Mouse (Mus musculus): ENCODE data around the gene Carns1. TPM values are rescaled to one million over a fixed set of nuclear protein-coding genes. Genes with fewer than 3 reads are reported as not detected.
A peak's percentile ranks its signal among the peaks of the same experiment; 100 is the strongest.

Carns1 gene
- polyA plus RNA-seq, 1 experiment from 2014 or later = 2.6 TPM

DNA sequence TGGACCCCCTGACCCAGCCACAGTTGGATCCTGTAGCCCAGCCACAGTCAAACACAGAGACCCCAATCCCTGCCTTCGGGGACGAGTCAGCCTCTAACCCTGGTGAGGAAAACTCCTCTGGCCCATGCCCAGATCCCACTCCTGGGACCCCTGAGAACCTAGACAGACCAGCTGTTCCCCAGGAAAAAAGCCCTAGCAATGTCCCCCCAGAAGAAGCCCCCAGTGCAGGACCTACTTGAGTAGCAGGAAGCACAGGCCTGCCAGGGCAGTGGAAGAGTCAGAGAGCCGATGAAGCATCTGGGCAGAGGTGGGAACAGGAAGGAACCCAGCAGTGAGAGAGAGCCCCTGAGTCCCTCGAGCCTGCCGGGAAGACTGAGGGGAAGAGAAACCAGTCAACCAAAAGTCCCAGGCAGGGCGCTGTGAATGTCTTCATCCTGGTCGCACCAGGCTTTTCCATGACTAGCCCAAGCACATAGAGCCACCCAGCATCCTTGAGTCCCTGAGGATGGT is 31.5 kb downstream of the Carns1 start, which contains the start of gene Cabp4:
Gene Cabp4, minus strand, starts transcription at position 275 of the 510 bp plus-strand sequence.
- H3K27me3 ChIP-seq (replicated peaks; ENCODE audit: insufficient read depth, low read length) = no peaks in the 10 kb centered on the region
- no peak within 1 kb of the TSS for H3K9ac ChIP-seq (replicated peaks; ENCODE audit: low read depth)
- TF ChIP-seq CTCF (IDR thresholded peaks at IDR 0.05) (no peak), EP300 (IDR thresholded peaks at IDR 0.05) (no peak)
- peaks cover 7% of the 10 kb centered on the region; the same call in 1 of the 2 replicates for H3K4me1 ChIP-seq (ENCODE audit: insufficient read depth, low read depth, low read length)
- ATAC-seq (no peak), DNase-seq (ENCODE audit: low spot score) (no peak)
- H3K4me3 ChIP-seq (ENCODE audit: low read depth, low read length) = no peak within 1 kb of the TSS
- no peaks in the 10 kb centered on the region for H3K9me3 ChIP-seq (ENCODE audit: low read length)
- H3K4me2 ChIP-seq (replicated peaks; ENCODE audit: low read depth, low read length) = no peak within 1 kb of the TSS
- H3K27ac ChIP-seq (ENCODE audit: low read length) = no peak within 1 kb of the TSS; the same call in 1 of the 2 replicates
- no peaks in the 10 kb centered on the region for H3K36me3 ChIP-seq (ENCODE audit: insufficient read depth, low read length)
- WGBS = 74% methylated on average over 7 of the region's 7 CpGs

DNA sequence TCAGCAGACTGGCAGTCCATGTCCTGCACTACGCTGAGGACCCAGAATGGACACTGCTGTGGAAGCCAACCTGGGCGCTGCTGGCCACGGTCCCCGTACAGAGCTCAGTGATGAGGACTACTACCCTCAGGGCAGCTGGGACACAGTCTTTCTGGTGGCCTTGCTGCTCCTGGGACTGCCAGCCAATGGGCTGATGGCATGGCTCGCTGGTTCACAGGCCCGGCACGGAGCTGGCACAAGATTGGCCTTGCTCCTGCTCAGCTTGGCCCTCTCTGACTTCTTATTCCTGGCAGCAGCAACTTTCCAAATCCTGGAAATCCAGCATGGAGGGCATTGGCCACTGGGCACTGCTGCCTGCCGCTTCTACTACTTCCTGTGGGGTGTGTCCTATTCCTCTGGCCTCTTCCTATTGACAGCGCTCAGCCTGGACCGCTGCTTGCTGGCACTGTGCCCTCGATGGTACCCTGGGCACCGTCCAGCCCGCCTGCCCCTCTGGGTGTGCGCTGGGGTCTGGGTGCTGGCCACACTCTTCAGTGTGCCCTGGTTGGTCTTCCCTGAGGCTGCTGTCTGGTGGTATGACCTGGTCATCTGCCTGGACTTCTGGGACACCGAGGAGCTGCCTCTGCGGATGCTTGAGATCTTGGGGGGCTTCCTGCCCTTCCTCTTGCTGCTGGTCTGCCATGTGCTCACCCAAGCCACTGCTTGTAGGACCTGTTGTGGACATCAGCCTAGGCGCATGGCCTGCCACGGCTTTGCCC is 32.7 kb downstream of the Carns1 start:
- 83% methylated on average over 18 of the region's 18 CpGs for WGBS
- Histone ChIP-seq H3K27me3 (replicated peaks; ENCODE audit: insufficient read depth, low read length) (no peaks in the 10 kb centered on the region), H3K36me3 (ENCODE audit: insufficient read depth, low read length) (no peaks in the 10 kb centered on the region), H3K9me3 (ENCODE audit: low read length) (no peaks in the 10 kb centered on the region), H3K4me3 (ENCODE audit: low read depth, low read length) (no peak overlapping the region), H3K27ac (ENCODE audit: low read length) (no peak overlapping the region), H3K9ac (replicated peaks; ENCODE audit: low read depth) (no peak overlapping the region), H3K4me1 (ENCODE audit: insufficient read depth, low read depth, low read length) (peaks cover 1% of the 10 kb centered on the region; the same call in 1 of the 2 replicates), H3K4me2 (replicated peaks; ENCODE audit: low read depth, low read length) (no peak overlapping the region)
- ATAC-seq = peak; percentile 40; the same call in 1 of the 2 replicates
- DNase-seq (ENCODE audit: low spot score) = no peak
- TF ChIP-seq CTCF (IDR thresholded peaks at IDR 0.05) (no peak), EP300 (IDR thresholded peaks at IDR 0.05) (no peak)

DNA sequence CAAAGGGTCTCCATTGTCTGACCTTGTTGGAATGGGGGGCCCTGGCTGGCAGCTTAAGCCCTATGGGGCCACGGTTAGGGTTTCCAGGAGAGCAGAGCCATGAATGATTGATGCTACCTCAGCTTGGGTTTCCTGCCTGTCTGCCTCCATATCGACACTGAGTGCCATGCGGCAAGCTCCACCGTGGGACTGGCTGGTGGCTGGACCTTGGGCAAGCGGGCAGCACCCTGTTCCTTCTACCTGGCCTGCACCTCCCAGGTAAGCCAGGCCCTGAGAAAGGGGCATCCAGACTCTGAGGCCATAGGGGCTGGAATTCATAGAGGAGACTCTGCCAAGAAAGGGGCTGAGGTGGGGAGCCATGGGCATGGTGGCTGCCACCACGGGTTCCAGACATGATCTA is 35.1 kb downstream of the Carns1 start:
- Histone ChIP-seq H3K4me3 (ENCODE audit: low read depth, low read length) (no peak overlapping the region), H3K27ac (ENCODE audit: low read length) (no peak overlapping the region), H3K4me1 (ENCODE audit: insufficient read depth, low read depth, low read length) (no peaks in the 10 kb centered on the region), H3K4me2 (replicated peaks; ENCODE audit: low read depth, low read length) (no peak overlapping the region), H3K9ac (replicated peaks; ENCODE audit: low read depth) (no peak overlapping the region), H3K9me3 (ENCODE audit: low read length) (no peaks in the 10 kb centered on the region), H3K27me3 (replicated peaks; ENCODE audit: insufficient read depth, low read length) (no peaks in the 10 kb centered on the region), H3K36me3 (ENCODE audit: insufficient read depth, low read length) (no peaks in the 10 kb centered on the region)
- ATAC-seq (no peak), DNase-seq (ENCODE audit: low spot score) (no peak)
- TF ChIP-seq CTCF (IDR thresholded peaks at IDR 0.05) (no peak), EP300 (IDR thresholded peaks at IDR 0.05) (no peak)
- 72% methylated on average over 6 of the region's 6 CpGs for WGBS

DNA sequence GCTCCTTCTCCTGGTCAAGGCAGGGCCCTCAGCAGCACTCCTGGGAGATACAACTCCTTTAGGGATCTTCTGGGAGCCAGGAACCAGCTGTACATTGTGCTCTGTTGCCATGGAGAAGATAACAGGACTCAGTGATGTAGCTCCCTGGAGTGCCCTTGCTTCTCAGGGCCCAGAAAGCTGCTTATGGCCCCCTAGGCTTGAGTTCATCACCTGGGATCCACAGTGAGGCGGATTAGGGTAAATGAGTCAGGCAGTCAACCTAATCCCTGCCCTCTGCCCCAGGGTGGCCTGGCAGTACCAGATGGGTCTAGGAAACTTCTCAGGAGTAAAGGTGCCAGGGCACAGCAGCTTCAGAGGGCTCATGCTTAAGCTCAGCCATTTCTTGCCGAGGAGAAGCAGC is 35.8 kb downstream of the Carns1 start, which contains the start of gene Gpr152:
Gene Gpr152, plus strand, starts transcription at position 342 of the 400 bp plus-strand sequence.
- H3K27ac ChIP-seq (ENCODE audit: low read length) = no peak within 1 kb of the TSS
- H3K4me1 ChIP-seq (ENCODE audit: insufficient read depth, low read depth, low read length) = no peaks in the 10 kb centered on the region
- H3K9me3 ChIP-seq (ENCODE audit: low read length) = no peaks in the 10 kb centered on the region
- no peaks in the 10 kb centered on the region for H3K27me3 ChIP-seq (replicated peaks; ENCODE audit: insufficient read depth, low read length)
- no peak within 1 kb of the TSS for H3K4me3 ChIP-seq (ENCODE audit: low read depth, low read length)
- no peaks in the 10 kb centered on the region for H3K36me3 ChIP-seq (ENCODE audit: insufficient read depth, low read length)
- no peak for ATAC-seq
- no peak within 1 kb of the TSS for H3K9ac ChIP-seq (replicated peaks; ENCODE audit: low read depth)
- WGBS = 87% methylated on average over 2 of the region's 2 CpGs
- no peak for DNase-seq (ENCODE audit: low spot score)
- H3K4me2 ChIP-seq (replicated peaks; ENCODE audit: low read depth, low read length) = no peak within 1 kb of the TSS
- TF ChIP-seq CTCF (IDR thresholded peaks at IDR 0.05) (no peak), EP300 (IDR thresholded peaks at IDR 0.05) (no peak)

DNA sequence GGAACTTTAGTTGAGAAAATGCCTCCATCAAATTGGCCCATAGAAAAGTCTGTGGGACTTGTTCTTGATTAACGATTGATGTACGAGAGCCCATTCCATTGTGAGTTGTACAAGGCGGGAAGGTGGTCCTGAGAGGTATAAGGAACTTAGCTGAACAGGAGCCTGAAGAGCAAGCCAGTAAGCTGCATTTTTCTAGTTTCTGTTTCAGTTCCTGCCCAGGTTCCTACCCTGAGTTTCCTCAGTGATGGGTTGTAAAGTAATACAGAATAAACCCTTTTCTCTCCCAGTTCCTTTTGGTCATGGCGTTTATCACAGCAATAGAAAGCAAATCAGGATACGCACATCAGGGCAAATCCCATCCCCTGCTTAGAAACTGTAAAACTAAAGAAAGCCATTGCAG is 37.4 kb downstream of the Carns1 start:
- H3K27ac ChIP-seq (ENCODE audit: low read length) = no peak overlapping the region
- no peaks in the 10 kb centered on the region for H3K9me3 ChIP-seq (ENCODE audit: low read length)
- no peak for DNase-seq (ENCODE audit: low spot score)
- no peak overlapping the region for H3K9ac ChIP-seq (replicated peaks; ENCODE audit: low read depth)
- ATAC-seq = no peak
- H3K36me3 ChIP-seq (ENCODE audit: insufficient read depth, low read length) = no peaks in the 10 kb centered on the region
- H3K27me3 ChIP-seq (replicated peaks; ENCODE audit: insufficient read depth, low read length) = no peaks in the 10 kb centered on the region
- H3K4me3 ChIP-seq (ENCODE audit: low read depth, low read length) = no peak overlapping the region
- no peaks in the 10 kb centered on the region for H3K4me1 ChIP-seq (ENCODE audit: insufficient read depth, low read depth, low read length)
- no peak overlapping the region for H3K4me2 ChIP-seq (replicated peaks; ENCODE audit: low read depth, low read length)
- no peak for TF ChIP-seq EP300 (IDR thresholded peaks at IDR 0.05)
- no peak for TF ChIP-seq CTCF (IDR thresholded peaks at IDR 0.05)
- WGBS = 73% methylated on average over 5 of the region's 5 CpGs

DNA sequence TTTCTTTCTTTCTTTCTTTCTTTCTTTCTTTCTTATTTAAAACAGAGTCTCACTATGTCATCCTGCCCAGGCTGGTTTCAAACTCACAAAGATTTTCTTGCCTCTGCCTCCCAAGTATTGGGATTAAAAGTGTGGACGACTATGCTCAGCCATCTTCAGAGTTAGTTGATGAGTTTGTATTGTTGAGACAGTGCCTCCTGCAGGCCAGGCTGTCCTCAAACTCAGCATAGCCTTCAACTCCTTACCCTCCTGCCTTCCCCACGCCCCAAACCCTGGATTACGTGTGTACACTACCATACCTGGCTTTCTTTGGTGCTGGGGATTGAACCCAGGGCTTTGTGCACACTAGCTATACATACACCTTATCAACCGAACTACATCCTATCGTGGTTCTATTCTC is 38.8 kb downstream of the Carns1 start:
- TF ChIP-seq CTCF (IDR thresholded peaks at IDR 0.05) (peak; percentile 37), EP300 (IDR thresholded peaks at IDR 0.05) (no peak)
- DNase-seq (ENCODE audit: low spot score) = no peak
- WGBS = 76% methylated on average over 5 of the region's 5 CpGs
- no peaks in the 10 kb centered on the region for H3K27me3 ChIP-seq (replicated peaks; ENCODE audit: insufficient read depth, low read length)
- ATAC-seq = no peak
- no peak overlapping the region for H3K4me2 ChIP-seq (replicated peaks; ENCODE audit: low read depth, low read length)
- no peaks in the 10 kb centered on the region for H3K9me3 ChIP-seq (ENCODE audit: low read length)
- no peaks in the 10 kb centered on the region for H3K4me1 ChIP-seq (ENCODE audit: insufficient read depth, low read depth, low read length)
- no peak overlapping the region for H3K9ac ChIP-seq (replicated peaks; ENCODE audit: low read depth)
- no peak overlapping the region for H3K27ac ChIP-seq (ENCODE audit: low read length)
- H3K4me3 ChIP-seq (ENCODE audit: low read depth, low read length) = no peak overlapping the region
- peaks cover 9% of the 10 kb centered on the region; the same call in 1 of the 2 replicates for H3K36me3 ChIP-seq (ENCODE audit: insufficient read depth, low read length)
